Mouse (Mus musculus): ENCODE data around the gene Snx13. TPM values are rescaled to one million over a fixed set of nuclear protein-coding genes. Genes with fewer than 3 reads are reported as not detected.

Snx13 gene
- total and polyA plus RNA-seq, 3 experiments, result 6.2 to 7.6 TPM; not detected in 1

DNA sequence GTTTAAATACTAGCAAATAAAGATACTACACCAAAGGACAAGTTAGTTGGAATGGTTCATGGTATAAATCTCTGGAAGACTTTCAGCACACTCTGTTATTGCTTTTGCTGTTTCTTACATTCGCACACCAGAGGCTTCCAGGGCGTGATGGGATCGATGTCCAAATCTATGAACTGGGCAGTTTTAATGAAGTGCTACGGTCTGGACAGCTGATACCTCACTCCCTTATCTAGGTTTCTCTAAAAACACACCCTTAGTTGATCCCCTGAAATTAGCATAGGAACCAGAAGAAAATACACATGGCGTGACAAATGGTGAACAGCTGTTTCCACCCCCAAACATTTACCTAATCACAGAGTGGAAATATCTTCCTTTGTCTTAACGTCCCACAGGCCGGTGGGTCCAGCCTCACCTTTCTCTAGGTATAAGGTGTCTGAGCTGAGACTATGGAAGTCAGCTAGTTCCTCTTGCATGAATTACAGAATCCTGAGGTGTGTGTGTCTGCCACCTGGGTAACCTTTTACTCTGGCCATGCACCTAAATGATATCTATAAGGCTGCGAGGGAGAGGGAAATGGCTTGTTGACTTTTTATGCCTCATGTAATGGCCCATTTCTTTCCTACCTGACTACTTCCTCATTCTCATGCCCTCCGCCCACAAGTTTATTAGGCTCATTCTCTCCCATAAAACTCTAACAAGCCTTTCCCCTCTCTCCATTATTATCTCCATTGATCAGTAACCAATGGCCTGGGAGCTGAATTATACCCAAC lies 30.3 kb upstream of the Snx13 start (continued):
- TF ChIP-seq CHD1 (IDR thresholded peaks at IDR 0.05; ENCODE audit: low read depth, low read length), result no peak
- no peak for TF ChIP-seq RCOR1 (IDR thresholded peaks at IDR 0.05; ENCODE audit: low read depth, low read length)

DNA sequence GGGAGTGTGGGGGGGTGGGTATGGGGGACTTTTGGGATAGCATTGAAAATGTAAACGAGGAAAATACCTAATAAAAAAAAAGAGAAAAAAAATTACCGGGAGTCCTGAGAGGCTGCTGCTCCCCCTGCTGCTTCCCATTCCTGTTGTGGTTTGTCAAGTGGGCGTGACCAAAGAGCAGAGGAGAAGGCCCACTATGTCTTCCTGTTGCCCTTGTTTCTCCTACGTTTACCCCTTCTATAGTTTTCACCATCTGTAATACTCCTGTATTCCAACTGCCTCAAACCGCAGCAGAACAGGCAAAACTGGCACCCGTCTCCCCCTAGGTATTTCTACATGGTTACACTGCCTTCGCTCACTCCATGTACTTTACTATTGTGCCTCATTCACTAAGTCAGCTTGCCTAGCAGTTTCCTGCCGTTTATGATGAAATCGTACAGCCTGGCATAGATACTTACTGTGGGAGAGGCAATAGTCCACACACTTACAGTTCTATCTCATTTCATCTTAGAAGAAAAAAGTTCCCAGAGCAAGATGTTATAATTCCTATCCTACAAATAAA lies 28.2 kb upstream of the Snx13 start:
- no peaks in the 10 kb centered on the region; a peak in 1 of 4 replicates for H3K27me3 ChIP-seq (ENCODE audit: control insufficient read depth in 1 of 2, insufficient read depth in 2 of 2, low read length in 2 of 2)
- H3K36me3 ChIP-seq (ENCODE audit: control insufficient read depth in 1 of 2, insufficient read depth in 2 of 2, low read length in 2 of 2), result no peaks in the 10 kb centered on the region
- H3K9ac ChIP-seq (ENCODE audit: control insufficient read depth, low read depth, low read length, poor library complexity, severe bottlenecking), result no peak overlapping the region
- no peak overlapping the region for H3K4me3 ChIP-seq (ENCODE audit: control insufficient read depth in 1 of 2, insufficient read depth in 1 of 2, low read depth in 2 of 2, low read length in 2 of 2)
- TF ChIP-seq RAD21 (IDR thresholded peaks at IDR 0.05; ENCODE audit: low read depth, low read length), result no peak
- TF ChIP-seq ETS1 (IDR thresholded peaks at IDR 0.05; ENCODE audit: low read depth, low read length), result no peak
- TF ChIP-seq TBP (IDR thresholded peaks at IDR 0.05; ENCODE audit: low read depth, low read length), result no peak
- no peak for TF ChIP-seq GABPA (IDR thresholded peaks at IDR 0.05; ENCODE audit: low read depth, low read length)
- TF ChIP-seq ZKSCAN1 (IDR thresholded peaks at IDR 0.05; ENCODE audit: low read depth, low read length), result no peak
- no peak for TF ChIP-seq MAX (IDR thresholded peaks at IDR 0.05; ENCODE audit: low read length)
- no peak for TF ChIP-seq ZC3H11A (IDR thresholded peaks at IDR 0.05; ENCODE audit: low read depth, low read length)
- TF ChIP-seq KAT2A (conservative IDR thresholded peaks at IDR 0.05; ENCODE audit: low read depth, low read length), result no peak
- no peak for TF ChIP-seq POLR2AphosphoS5 (IDR thresholded peaks at IDR 0.05; ENCODE audit: borderline replicate concordance, low read depth, low read length)
- no peak for TF ChIP-seq MAFK (IDR thresholded peaks at IDR 0.05; ENCODE audit: borderline replicate concordance, low read depth, low read length)
- no peak for TF ChIP-seq ZMIZ1 (IDR thresholded peaks at IDR 0.05; ENCODE audit: low read depth, low read length)
- TF ChIP-seq CHD1 (IDR thresholded peaks at IDR 0.05; ENCODE audit: low read depth, low read length), result no peak
- TF ChIP-seq MXI1 (IDR thresholded peaks at IDR 0.05; ENCODE audit: low read depth, low read length), result no peak
- TF ChIP-seq CHD2 (IDR thresholded peaks at IDR 0.05; ENCODE audit: low read length), result no peak
- no peak for TF ChIP-seq POLR2AphosphoS2 (IDR thresholded peaks at IDR 0.05; ENCODE audit: low read length)
- TF ChIP-seq MEF2A (IDR thresholded peaks at IDR 0.05; ENCODE audit: extremely low read depth, insufficient replicate concordance, low read depth, low read length, poor library complexity, severe bottlenecking), result no peak
- TF ChIP-seq UBTF (IDR thresholded peaks at IDR 0.05; ENCODE audit: borderline replicate concordance, insufficient read depth, low read depth, low read length), result no peak
- TF ChIP-seq SIN3A (IDR thresholded peaks at IDR 0.05; ENCODE audit: low read length), result no peak
- TF ChIP-seq TCF12 (IDR thresholded peaks at IDR 0.05; ENCODE audit: low read depth, low read length), result no peak
- TF ChIP-seq POLR2A (IDR thresholded peaks at IDR 0.05; ENCODE audit: control insufficient read depth in 1 of 2, insufficient read depth in 1 of 2, low read depth in 1 of 2, low read length in 2 of 2, poor library complexity in 1 of 2), result no peak
- no peaks in the 10 kb centered on the region for H3K4me1 ChIP-seq (ENCODE audit: control insufficient read depth in 1 of 2, insufficient read depth in 2 of 2, low read length in 2 of 2)
- H3K9me3 ChIP-seq (replicated peaks; ENCODE audit: insufficient read depth, low read length), result no peaks in the 10 kb centered on the region
- H3K79me2 ChIP-seq (ENCODE audit: control insufficient read depth, insufficient read depth, low read length, poor library complexity), result no peaks in the 10 kb centered on the region
- DNase-seq (ENCODE audit: low read depth, low spot score), result no peak
- H3K27ac ChIP-seq (ENCODE audit: control insufficient read depth, low read depth, low read length), result no peak overlapping the region

Data from MEL (cell line).